ENCODE assay signal across 8 mouse cellular contexts in the genomic region with DNA sequence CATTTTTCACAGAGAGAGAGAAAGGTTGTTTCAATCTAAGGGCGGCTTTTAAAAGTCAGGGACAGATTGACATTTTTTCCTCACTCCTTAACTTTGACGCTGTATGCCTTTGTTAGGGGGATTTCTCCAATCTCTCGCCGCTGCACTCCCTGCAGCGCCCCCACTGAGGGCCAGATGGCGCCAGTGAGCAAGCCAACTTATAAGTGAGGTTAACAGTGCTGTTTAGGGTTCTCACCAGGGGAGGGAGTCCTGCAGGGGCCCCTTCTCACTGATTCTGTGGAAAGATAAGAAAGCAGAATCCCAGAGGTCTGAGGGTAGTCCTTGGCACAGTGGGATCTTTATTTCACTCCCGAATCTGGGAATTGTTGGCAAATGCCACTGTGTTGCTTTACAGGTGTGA.
DNase-seq lines count a peak whose midpoint lies in the region; ATAC-seq lines count a peak whose summit lies in the region.

No protein-coding gene starts in this region.

- H3K9ac ChIP-seq in forebrain, embryonic 15.5 days (replicated peaks), result peak overlapping the region; percentile 26; the same call in 1 of the 2 replicates
- H3K9ac ChIP-seq in midbrain, embryonic 16.5 days (ENCODE audit: low read depth, low read length), result peak overlapping the region; percentile 28; the same call in 1 of the 2 replicates

- DNase-seq in ovary, postnatal 36 days (ENCODE audit: low spot score), result peak; percentile 13
- DNase-seq in ovary, postnatal 10 days (ENCODE audit: low spot score), result no peak
- DNase-seq in cerebellum, adult 11 months, result peak; percentile 33
- DNase-seq in induced T-regulatory cell, adult 2 months (ENCODE audit: low read depth), result peak; percentile 7
- DNase-seq in left cerebral cortex, postnatal 25 days (ENCODE audit: low spot score in 2 of 2), result peak; percentile 77 to 83
- peak; percentile 45 for DNase-seq in thymus, postnatal 4 days

- H3K27ac ChIP-seq in forebrain, embryonic 15.5 days (replicated peaks), result peak overlapping the region; percentile 85
- H3K27ac ChIP-seq in midbrain, embryonic 16.5 days (ENCODE audit: low read length), result peak overlapping the region; percentile 77

- H3K4me1 ChIP-seq in forebrain, embryonic 15.5 days, result peaks cover 28% of the 10 kb centered on the region
- peaks cover 25% of the 10 kb centered on the region for H3K4me1 ChIP-seq in midbrain, embryonic 16.5 days (ENCODE audit: control insufficient read depth, insufficient read depth, low read length)

- H3K27me3 ChIP-seq in forebrain, embryonic 15.5 days, result no peaks in the 10 kb centered on the region
- no peaks in the 10 kb centered on the region for H3K27me3 ChIP-seq in midbrain, embryonic 16.5 days (ENCODE audit: control insufficient read depth, insufficient read depth, low read depth, low read length)

- no peaks in the 10 kb centered on the region for H3K9me3 ChIP-seq in forebrain, embryonic 15.5 days
- H3K9me3 ChIP-seq in midbrain, embryonic 16.5 days (replicated peaks; ENCODE audit: control insufficient read depth, low read length, poor library complexity, severe bottlenecking), result no peaks in the 10 kb centered on the region

- H3K4me2 ChIP-seq in forebrain, embryonic 15.5 days (replicated peaks), result peak overlapping the region; percentile 51
- peak overlapping the region; percentile 47 for H3K4me2 ChIP-seq in midbrain, embryonic 16.5 days (ENCODE audit: low read length)

- H3K36me3 ChIP-seq in forebrain, embryonic 15.5 days, result no peaks in the 10 kb centered on the region
- H3K36me3 ChIP-seq in midbrain, embryonic 16.5 days (ENCODE audit: control insufficient read depth, insufficient read depth, low read length), result no peaks in the 10 kb centered on the region

- intact Hi-C loops in left cerebral cortex, postnatal 25 days (cut with DNase I), result loop anchor here (2.0 to 5.0 kb wide), 4 partner anchors 120 to 275 kb away; a partner anchor contains a TSS

- WGBS in forebrain, embryonic 15.5 days, result 5% methylated on average over 7 of the region's 7 CpGs
- 3% methylated on average over 7 of the region's 7 CpGs for WGBS in midbrain, embryonic 16.5 days

- peak; percentile 49 for ATAC-seq in forebrain, embryonic 15.5 days (replicated peaks)
- peak; percentile 23 for ATAC-seq in midbrain, embryonic 16.5 days

- H3K4me3 ChIP-seq in forebrain, embryonic 15.5 days, result peak overlapping the region; percentile 32
- 0 out of 2 replicates have a peak overlapping the region, but pooled peaks have one; percentile 14 for H3K4me3 ChIP-seq in midbrain, embryonic 16.5 days (ENCODE audit: low read depth, low read length)
